Mouse (Mus musculus): ENCODE data around the gene 1600002K03Rik.

The 1600002K03Rik gene

GRCm38 (mm10) chr10:80167460-80168037, 5.2 kb upstream of the 1600002K03Rik start:
- DNase-seq (ENCODE audit: low spot score in 2 of 2), result peak; percentile 98 to 99

- DNase-seq (ENCODE audit: low spot score in 2 of 2), result peak; percentile 85 to 89
Observed at GRCm38 (mm10) chr10:80168038-80168661, 4.6 kb upstream of the 1600002K03Rik start.

- no peak for DNase-seq (ENCODE audit: low spot score in 2 of 2)
Observed at GRCm38 (mm10) chr10:80169070-80169469, 3.7 kb upstream of the 1600002K03Rik start.

- DNase-seq (ENCODE audit: low spot score in 2 of 2), result no peak
Observed at GRCm38 (mm10) chr10:80169651-80170050, 3.1 kb upstream of the 1600002K03Rik start.

GRCm38 (mm10) chr10:80170052-80170451, 2.7 kb upstream of the 1600002K03Rik start:
- DNase-seq (ENCODE audit: low spot score in 2 of 2), result no peak

- no peak for DNase-seq (ENCODE audit: low spot score in 2 of 2)
Observed at GRCm38 (mm10) chr10:80170601-80171021, 2.1 kb upstream of the 1600002K03Rik start.

GRCm38 (mm10) chr10:80171252-80171651, 1.5 kb upstream of the 1600002K03Rik start:
- no peak for DNase-seq (ENCODE audit: low spot score in 2 of 2)

- DNase-seq (ENCODE audit: low spot score in 2 of 2), result no peak
Observed at GRCm38 (mm10) chr10:80171760-80172526, 801 bp upstream of the 1600002K03Rik start.

GRCm38 (mm10) chr10:80173358-80173757, 614 bp downstream of the 1600002K03Rik start:
- DNase-seq (ENCODE audit: low spot score in 2 of 2), result no peak

- DNase-seq (ENCODE audit: low spot score in 2 of 2), result no peak
Observed at GRCm38 (mm10) chr10:80173955-80174640, 1.4 kb downstream of the 1600002K03Rik start.

GRCm38 (mm10) chr10:80174705-80175104, 2.0 kb downstream of the 1600002K03Rik start:
- no peak for DNase-seq (ENCODE audit: low spot score in 2 of 2)

- no peak for DNase-seq (ENCODE audit: low spot score in 2 of 2)
Observed at GRCm38 (mm10) chr10:80175536-80176269, 3.0 kb downstream of the 1600002K03Rik start.

- DNase-seq (ENCODE audit: low spot score in 2 of 2), result no peak
Observed at GRCm38 (mm10) chr10:80176270-80176834, 3.6 kb downstream of the 1600002K03Rik start.

GRCm38 (mm10) chr10:80177441-80178279, 4.9 kb downstream of the 1600002K03Rik start:
- DNase-seq (ENCODE audit: low spot score in 2 of 2), result no peak

GRCm38 (mm10) chr10:80179068-80180051, 6.6 kb downstream of the 1600002K03Rik start, which contains the start of gene Efna2:
Gene Efna2, plus strand, starts transcription at chr10:80179482.
- DNase-seq (ENCODE audit: low spot score in 2 of 2), result no peak

- no peak for DNase-seq (ENCODE audit: low spot score in 2 of 2)
Observed at GRCm38 (mm10) chr10:80180288-80180687, 7.5 kb downstream of the 1600002K03Rik start.

GRCm38 (mm10) chr10:80180823-80181222, 8.1 kb downstream of the 1600002K03Rik start:
- no peak for DNase-seq (ENCODE audit: low spot score in 2 of 2)

- DNase-seq (ENCODE audit: low spot score in 2 of 2), result no peak
Observed at GRCm38 (mm10) chr10:80182547-80182946, 9.8 kb downstream of the 1600002K03Rik start.

GRCm38 (mm10) chr10:80186649-80187048, 13.9 kb downstream of the 1600002K03Rik start:
- no peak for DNase-seq (ENCODE audit: low spot score in 2 of 2)

Data from frontal cortex, postnatal 25 days (tissue).